Mouse (Mus musculus) gastrocnemius, postnatal 10 days (tissue): ENCODE measurements around the gene Eri3. TPM values are rescaled to one million over a fixed set of nuclear protein-coding genes. Genes with fewer than 3 reads are reported as not detected.
A peak's percentile ranks its signal among the peaks of the same experiment; 100 is the strongest.

ENCODE experiments used
- DNase-seq: peaks from one replicate; pipeline ENCODE4 v3.0.0; 2021; ENCODE audit warnings: mixed read lengths
- total RNA-seq, 2 experiments: library from RNA; stranded (reverse); gene quantifications; 2 replicates each; pipeline ENCODE4 v1.2.3; 2021

Gene Eri3
- total RNA-seq, 2 experiments from 2014 or later = 73.6 to 80.3 TPM

DNA sequence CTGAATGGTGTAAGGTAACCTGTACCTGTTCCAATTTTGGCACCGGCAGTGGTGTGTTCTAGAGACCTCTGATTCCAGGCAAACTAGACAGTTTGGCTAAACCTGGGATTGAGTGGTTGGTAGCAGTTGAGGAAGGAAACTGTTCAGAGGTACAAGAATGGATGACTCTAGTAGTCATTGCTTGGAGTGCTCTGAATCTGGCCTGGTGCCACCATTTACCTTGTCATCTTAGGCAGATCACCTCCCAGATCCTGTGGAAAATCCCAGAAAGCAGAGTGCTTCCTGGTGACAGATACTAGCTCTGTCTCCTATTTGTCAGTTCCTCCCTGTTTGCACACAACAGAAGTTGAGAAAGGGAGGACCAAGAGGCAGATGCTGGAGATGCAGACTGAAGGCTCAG lies 27.4 kb downstream of the Eri3 start:
- DNase-seq = no peak

DNA sequence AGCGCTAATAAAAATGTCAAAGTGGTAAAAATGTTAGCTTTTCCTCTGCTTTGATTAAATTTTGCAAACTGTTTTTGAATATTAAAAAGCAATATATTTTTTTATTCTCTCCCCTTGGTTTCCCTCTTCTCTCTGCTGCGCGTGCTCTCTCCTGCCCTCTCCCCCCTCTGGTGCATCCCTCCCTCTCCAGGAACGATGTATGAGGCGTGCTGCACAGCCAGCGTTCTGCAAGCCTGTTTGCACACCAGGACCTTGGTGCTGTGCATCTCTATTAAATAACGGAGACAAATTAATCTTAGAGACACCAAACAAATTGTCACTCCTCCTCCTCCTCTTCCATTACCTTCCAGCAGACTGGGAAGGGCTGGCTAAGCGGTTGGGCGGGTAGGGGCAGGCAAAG lies 31.5 kb downstream of the Eri3 start:
- DNase-seq = no peak

- DNase-seq = no peak
Measured at GRCm38 (mm10) chr4:117585995-117586394, 35.8 kb downstream of the Eri3 start.

DNA sequence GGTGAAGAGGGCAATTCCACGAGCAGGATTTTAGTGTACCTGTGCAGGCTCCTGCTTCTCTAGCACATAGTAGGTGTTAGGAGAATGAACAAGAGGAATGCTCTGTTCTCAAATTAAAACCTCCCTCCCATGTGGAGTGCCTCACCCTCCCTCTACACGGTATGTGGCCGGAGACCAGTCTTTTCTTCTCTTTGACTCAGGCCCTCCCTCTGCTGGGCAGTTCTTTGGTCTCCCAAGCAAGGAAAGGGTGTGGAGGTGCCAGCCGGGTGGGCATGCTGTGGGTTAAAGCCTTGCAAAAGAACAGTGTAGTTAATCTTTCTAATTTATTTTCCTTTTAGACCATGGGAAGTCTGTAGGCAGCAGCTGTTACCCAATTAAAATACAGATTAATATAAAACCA lies 37.3 kb downstream of the Eri3 start:
- DNase-seq = no peak

DNA sequence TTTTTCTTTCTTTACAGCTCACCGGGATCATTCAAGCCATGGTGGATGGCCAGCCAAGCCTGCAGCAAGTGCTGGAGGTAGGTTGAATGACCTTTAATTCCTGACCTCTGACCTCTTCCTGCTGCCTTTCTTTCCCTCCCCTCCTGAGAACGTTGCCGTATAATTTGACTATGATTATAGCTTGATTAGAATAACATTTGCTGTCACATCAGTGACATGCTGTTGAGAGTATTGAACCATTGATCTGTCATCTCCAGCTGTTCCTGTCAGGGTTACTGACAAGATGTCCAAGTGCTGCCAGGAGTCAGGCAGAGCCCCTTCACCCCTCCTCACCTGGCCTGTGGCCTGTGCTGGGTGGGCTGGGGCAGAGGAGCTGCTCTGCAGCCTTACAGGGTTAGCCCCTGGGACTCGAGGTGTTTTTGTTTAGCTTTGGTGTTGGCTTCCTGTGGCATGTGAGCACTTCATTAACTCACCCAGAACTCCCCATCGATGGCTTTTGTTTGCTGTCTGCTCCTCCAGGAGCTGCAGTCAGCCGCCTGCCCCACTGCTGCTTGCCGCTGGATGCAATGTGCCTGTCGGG lies 39.0 kb downstream of the Eri3 start:
- no peak for DNase-seq

DNA sequence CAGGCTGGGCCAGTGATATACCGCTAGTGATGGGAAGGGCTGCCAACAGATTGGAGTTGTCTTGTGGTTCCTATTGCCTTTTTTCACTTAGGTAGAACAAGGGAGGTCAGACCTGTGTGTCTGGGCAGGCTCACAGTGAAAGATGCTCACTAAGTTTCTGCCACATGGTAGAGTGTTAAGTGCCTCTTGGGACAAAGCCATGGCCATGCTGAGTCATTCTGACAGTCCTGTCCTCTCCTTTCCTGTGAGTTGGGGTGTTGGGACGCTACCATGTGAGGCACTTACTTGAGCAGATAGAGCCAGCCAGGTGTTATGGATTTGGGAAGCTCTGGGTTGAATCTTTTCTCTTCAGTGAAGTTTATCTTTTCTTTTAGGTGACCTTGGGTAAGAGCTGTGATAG lies 40.6 kb downstream of the Eri3 start:
- peak; percentile 22 for DNase-seq

DNA sequence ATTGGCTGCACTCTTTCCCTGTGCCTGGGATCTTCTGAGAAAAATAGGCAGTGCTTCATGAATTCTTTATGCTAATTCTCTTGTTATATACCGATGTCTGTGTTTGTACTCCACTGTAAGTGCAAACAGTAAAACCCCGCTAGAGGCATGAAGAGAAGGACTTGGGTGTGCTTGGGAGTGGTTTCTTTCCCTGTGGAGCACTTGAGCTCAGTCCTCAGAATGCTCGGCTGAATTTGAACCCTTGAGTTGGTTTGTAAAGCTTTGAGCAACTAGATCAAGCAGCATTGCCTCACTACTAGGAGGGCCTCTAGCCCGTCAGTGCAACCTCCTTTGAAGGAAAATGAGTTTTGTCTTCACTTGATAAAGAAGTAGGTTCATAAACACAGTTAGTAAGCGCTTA lies 42.0 kb downstream of the Eri3 start:
- no peak for DNase-seq

DNA sequence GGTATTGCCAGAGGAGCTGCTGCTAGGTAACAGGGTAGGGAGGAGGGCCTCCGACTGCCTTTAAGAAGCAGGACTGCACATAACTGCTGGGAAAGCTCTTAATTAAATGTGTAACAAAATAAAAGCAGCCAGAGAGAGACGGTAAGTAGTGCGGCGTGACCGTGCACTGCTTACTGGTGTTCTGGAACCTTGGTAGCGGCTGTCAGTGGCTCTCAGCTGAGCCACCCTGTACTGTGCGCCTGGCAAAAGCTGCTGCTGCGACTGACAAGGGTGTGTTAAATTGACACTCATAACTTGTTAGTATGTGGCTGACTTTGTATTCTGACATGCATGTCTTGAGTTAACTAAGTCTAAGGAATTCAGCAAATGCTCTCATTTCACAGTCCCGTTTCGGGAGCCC lies 45.1 kb downstream of the Eri3 start:
- DNase-seq = no peak

- DNase-seq = no peak
Measured at GRCm38 (mm10) chr4:117599986-117600565, 49.9 kb downstream of the Eri3 start.

DNA sequence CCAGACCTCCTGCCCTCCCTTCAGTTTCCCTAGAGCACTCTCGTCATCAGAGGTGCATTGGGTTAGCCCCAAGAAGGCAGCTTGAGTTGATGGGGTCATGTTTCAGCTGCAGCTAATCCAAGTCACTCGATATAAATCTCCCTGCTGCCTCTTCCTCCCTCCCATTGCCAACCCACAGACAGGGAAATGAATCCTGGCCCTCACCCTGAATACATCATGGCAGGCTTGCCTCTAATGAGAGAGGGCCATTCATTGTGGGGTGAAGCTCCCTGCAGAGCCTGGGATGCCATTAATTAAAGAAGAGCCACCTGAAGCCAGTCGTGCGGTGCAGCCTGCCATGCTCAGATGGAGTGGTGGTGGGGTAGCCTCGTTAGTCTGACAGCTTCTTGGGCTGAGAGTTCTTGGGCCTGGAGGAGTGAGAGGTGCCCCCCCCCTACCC lies 51.2 kb downstream of the Eri3 start:
- no peak for DNase-seq

- DNase-seq = no peak
Measured at GRCm38 (mm10) chr4:117605099-117605953, 55.2 kb downstream of the Eri3 start.

DNA sequence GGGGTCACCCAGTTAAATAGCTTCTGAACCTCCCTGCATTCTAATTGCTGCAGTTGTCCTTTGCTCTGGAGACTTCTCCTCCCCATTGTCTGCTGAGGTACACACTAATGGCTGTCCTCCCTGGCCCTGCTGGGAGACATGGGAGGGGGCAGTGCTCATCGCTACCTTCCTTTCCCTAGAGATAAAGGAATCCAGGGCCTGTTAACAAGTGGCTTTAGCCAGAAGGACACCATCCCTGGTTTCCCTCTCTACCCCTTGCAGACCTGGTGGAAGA lies 55.7 kb downstream of the Eri3 start:
- DNase-seq = no peak

GRCm38 (mm10) chr4:117606831-117607610 lies 56.9 kb downstream of the Eri3 start:
- no peak for DNase-seq

- no peak for DNase-seq
Measured at GRCm38 (mm10) chr4:117608265-117608664, 58.1 kb downstream of the Eri3 start.

DNA sequence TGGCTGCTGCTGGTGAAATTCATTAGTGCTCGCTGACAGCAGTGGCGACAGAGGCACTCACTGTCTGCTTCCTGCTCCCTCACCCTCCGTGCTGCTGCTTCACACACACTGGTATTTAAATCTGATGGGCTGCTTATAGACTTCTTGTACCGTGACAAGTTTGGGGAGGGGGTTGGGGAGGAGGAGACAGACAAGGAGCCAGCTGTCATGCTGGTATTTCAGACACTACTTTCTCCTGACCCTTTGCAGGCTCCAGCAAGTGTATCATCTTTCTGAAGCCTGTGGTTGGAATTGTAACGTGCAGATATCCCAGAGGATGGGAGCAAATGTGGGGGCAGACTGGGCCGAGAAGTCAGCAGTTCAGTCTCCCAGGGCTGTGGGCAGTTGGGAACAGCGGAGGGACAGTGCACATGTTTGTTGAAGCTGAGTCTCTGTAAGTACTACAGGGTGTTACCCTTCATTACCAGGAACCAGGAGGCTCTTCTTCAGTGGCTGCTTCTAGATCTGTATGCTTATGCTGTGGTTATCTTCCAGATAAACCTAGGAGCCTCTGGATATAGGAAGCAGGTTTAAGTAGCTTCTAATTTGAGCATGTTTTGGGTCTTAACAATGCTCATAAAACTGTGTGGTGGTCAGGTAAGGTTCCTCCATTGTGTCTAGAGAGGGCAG lies 59.3 kb downstream of the Eri3 start:
- DNase-seq = no peak

- DNase-seq = no peak
Measured at GRCm38 (mm10) chr4:117611385-117611784, 61.2 kb downstream of the Eri3 start.

DNA sequence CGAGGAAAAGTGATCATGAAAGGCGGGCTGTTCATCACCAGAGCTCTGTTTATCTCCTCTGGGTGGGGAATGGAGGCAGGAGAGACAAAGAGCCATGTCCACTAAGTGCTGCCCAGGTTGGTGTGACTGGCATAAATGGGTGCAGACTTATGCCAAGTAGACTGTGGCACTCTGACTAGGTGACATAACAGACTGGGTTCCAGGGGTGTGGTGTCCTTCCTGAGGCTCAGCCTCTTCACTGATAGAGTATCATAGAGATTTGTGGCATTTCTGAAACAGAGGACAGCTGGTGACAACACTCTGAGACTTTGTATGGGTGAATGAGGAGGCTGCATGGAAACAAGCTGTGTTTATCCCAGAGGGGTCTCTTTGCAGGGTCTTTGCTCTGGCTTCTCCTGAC lies 61.6 kb downstream of the Eri3 start:
- DNase-seq = no peak

- no peak for DNase-seq
Measured at GRCm38 (mm10) chr4:117612713-117613112, 62.5 kb downstream of the Eri3 start.

DNA sequence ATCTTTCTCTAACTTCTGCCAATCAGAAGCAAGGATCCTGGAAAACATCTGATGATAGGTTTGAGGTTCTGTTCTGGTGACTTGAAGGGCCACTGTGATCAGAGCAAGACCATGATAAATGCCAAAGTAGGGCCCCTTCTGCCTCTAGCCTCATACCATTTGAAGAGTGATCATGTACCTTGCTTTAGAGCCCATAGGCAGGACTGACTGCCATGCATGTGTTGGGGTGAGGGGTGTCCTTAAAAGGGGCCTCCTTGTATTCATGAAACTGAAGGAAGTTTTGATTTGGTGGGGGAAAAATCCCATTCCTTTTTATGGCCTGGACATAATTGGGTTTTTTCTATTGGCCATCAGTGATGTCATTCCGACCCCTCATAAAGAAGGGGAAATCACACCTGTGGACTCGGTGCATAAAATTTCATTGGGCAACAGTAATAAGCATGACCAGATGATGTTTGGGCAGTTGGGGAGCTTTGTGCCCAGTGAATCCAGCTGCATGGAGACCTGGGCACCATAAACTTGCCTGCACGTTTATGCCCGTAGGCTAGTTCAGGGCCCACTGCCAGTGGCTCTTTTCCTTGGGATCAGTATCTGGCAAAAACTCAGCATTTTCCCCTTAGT lies 63.1 kb downstream of the Eri3 start:
- DNase-seq = no peak

DNA sequence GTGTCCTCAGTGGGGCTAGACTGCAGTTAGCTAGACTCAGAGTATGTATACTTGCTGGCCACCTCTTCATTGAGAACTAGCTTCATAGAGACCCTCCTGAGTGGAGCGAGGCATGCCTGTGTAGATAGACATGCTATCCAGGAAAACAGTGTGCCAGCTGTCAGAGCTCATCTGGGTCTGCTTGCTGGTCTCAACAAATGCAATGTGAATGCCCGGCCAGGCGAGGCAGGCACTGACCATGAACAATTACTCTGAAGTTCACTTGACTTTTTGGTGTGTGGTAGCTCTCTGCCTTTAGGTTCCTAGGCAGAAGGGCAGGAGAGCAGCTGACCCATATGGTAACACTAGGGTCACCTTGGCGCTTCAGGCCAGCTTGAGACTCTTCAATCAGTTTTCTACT lies 66.4 kb downstream of the Eri3 start:
- no peak for DNase-seq

DNA sequence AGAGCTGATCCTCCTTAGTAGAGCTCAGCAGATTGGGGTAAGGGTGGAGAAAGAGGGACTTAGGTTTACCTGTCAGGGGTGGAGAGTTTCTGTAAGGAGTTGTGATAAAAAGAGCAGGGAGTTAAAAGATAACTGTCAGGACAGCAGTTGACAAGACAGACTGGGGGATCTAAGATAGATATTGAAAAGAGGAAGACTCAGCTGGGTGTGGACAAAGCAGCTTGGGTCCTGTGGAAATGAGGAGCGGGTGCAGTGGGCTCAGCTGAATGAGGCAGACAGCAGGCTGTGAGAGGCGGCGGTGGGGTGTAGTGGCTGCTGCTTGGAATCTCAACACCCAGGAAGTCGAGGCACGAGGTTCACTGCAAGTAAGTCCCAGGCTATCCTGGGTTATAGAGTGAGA lies 72.1 kb downstream of the Eri3 start:
- DNase-seq = no peak

- no peak for DNase-seq
Measured at GRCm38 (mm10) chr4:117623025-117623424, 72.9 kb downstream of the Eri3 start.
